Mouse (Mus musculus): ENCODE measurements around the gene Adam25. TPM values are rescaled to one million over a fixed set of nuclear protein-coding genes. Genes with fewer than 3 reads are reported as not detected.
"Not testable (repeated sequence)": the region's sequence is repeated elsewhere in the genome, so short reads cannot be mapped to it uniquely, and the experiment has no call there.

The Adam25 gene
- not detected in 2 replicates for polyA plus RNA-seq (2015; fragmentation: Nextera tagmentation; extraction: Ambion mirVana)

DNA sequence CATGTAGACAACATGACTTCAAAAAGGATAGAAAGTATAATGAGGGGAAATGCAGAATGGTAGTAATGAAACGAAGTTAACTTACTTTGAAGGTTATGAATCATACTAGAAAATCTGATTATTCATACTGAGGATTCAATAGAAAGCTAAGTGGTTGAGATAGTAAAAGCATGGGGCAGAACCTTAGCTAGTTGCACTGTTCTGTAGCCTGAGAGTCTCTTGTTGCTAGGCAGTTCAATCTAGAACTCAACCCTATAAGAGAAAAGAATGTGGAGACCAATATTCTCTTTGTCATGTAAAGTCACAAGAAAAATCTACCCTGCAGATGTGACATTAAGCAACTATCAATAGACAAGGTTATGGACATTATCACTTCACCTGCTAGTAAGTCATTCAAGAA lies at the start of gene Adam25:
Adam25 (plus strand) TSS at position 301 of the 400 bp plus-strand sequence.
- H3K9ac ChIP-seq; H3K4me1 ChIP-seq; H3K4me3 ChIP-seq; H3K27ac ChIP-seq (replicated peaks); H3K9me3 ChIP-seq; H3K4me2 ChIP-seq; H3K36me3 ChIP-seq; ATAC-seq (ENCODE audit: extremely low read depth, insufficient number of reproducible peaks, low FRiP score, low TSS enrichment); H3K27me3 ChIP-seq (replicated peaks): not testable (repeated sequence)
- 40% methylated on average over 1 of the region's 1 CpGs for WGBS

GRCm38 (mm10) chr8:40715406-40715805 lies 36.6 kb upstream of the Adam25 start:
- not testable (repeated sequence) for H3K27ac ChIP-seq (replicated peaks); H3K9ac ChIP-seq; H3K9me3 ChIP-seq; H3K36me3 ChIP-seq; H3K4me1 ChIP-seq; ATAC-seq (ENCODE audit: extremely low read depth, insufficient number of reproducible peaks, low FRiP score, low TSS enrichment); H3K4me3 ChIP-seq; H3K4me2 ChIP-seq; H3K27me3 ChIP-seq (replicated peaks)
- 66% methylated on average over 4 of the region's 4 CpGs for WGBS

- H3K36me3 ChIP-seq: no peaks in the 10 kb centered on the region
- H3K4me3 ChIP-seq: no peak overlapping the region
- no peaks in the 10 kb centered on the region for H3K9me3 ChIP-seq
- H3K4me1 ChIP-seq: no peaks in the 10 kb centered on the region
- WGBS: 77% methylated on average over 7 of the region's 7 CpGs
- no peak overlapping the region for H3K4me2 ChIP-seq
- H3K9ac ChIP-seq: no peak overlapping the region
- H3K27ac ChIP-seq (replicated peaks): no peak overlapping the region
- ATAC-seq (ENCODE audit: extremely low read depth, insufficient number of reproducible peaks, low FRiP score, low TSS enrichment): no peak
- no peaks in the 10 kb centered on the region for H3K27me3 ChIP-seq (replicated peaks)
These were observed 36.0 kb upstream of the Adam25 start for GRCm38 (mm10) chr8:40715986-40716385.

DNA sequence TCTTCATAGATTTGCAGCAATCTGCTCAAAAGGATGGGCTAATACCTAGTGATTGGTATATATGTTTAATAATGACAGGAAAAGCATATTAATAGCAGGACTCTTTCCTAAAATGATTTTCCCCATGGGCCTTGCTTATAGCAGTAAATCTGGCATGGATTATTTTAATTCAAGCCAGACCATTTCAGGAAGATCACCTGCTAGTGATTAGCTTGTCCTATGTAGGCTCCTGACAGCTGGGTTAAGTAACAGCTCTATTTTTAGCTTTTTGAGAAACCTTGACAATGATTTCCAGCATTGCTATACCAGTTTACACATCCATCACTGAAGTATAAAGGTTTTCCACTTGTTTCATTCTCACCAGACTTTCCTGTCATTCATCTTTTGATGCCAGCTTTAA lies 31.3 kb downstream of the Adam25 start:
- H3K4me1 ChIP-seq: no peaks in the 10 kb centered on the region
- H3K9ac ChIP-seq: no peak overlapping the region
- no peaks in the 10 kb centered on the region for H3K27me3 ChIP-seq (replicated peaks)
- H3K4me2 ChIP-seq: no peak overlapping the region
- no peaks in the 10 kb centered on the region for H3K9me3 ChIP-seq
- H3K4me3 ChIP-seq: no peak overlapping the region
- ATAC-seq (ENCODE audit: extremely low read depth, insufficient number of reproducible peaks, low FRiP score, low TSS enrichment): no peak
- H3K36me3 ChIP-seq: no peaks in the 10 kb centered on the region
- H3K27ac ChIP-seq (replicated peaks): no peak overlapping the region

GRCm38 (mm10) chr8:40792973-40793372 lies 41.0 kb downstream of the Adam25 start, which contains the start of gene Adam20:
Gene Adam20 (plus strand): TSS chr8:40793273.
- H3K27ac ChIP-seq (replicated peaks); H3K4me2 ChIP-seq; H3K4me3 ChIP-seq; H3K9me3 ChIP-seq; H3K4me1 ChIP-seq; H3K9ac ChIP-seq; H3K27me3 ChIP-seq (replicated peaks); H3K36me3 ChIP-seq; ATAC-seq (ENCODE audit: extremely low read depth, insufficient number of reproducible peaks, low FRiP score, low TSS enrichment): not testable (repeated sequence)
- 60% methylated on average over 1 of the region's 1 CpGs for WGBS

DNA sequence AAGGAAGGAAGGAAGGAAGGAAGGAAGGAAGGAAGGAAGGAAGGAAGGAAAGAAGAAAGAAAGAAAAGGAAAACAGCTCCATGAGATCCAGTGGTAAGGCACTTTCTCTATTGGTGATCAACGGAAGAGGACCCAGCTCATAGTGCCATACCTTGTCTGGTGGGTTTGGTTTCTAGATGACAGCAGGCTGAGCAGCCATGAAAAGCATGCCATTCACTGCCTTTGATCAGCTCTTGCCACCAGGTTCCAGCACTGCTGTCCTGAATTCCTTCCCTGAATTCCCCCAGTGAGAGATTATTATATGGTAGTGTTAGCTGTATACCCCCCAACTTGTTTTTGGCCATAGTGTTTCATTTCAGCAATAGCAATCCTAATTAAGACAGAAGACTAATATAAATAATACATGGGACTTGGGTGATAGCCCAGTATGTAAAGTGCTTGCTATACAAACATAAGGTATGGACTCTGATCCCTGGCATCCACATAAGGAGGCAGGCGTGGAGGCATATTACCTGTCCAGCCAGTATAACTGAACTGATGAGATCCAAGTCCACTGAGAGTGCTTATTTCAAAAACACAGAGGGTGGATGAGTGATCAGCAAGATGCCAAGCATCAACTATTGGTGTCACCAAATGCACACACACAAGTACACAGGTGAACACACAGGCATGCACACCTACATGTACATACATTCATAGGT lies 51.5 kb downstream of the Adam25 start:
- H3K4me3 ChIP-seq: no peak overlapping the region
- H3K9me3 ChIP-seq: no peaks in the 10 kb centered on the region
- H3K9ac ChIP-seq: no peak overlapping the region
- H3K27me3 ChIP-seq (replicated peaks): no peaks in the 10 kb centered on the region
- no peak overlapping the region for H3K27ac ChIP-seq (replicated peaks)
- H3K36me3 ChIP-seq: no peaks in the 10 kb centered on the region
- no peak for ATAC-seq (ENCODE audit: extremely low read depth, insufficient number of reproducible peaks, low FRiP score, low TSS enrichment)
- no peak overlapping the region for H3K4me2 ChIP-seq
- WGBS: 78% methylated on average over 2 of the region's 2 CpGs
- H3K4me1 ChIP-seq: no peaks in the 10 kb centered on the region

Other genes starting within 250 kb of the Adam25 start
- not detected in 2 replicates for gene Adam24, start 77.1 kb upstream of the Adam25 start, polyA plus RNA-seq (2015; fragmentation: Nextera tagmentation; extraction: Ambion mirVana)
- not detected in 2 replicates for gene Adam20, start 41.1 kb downstream of the Adam25 start, polyA plus RNA-seq (2015; fragmentation: Nextera tagmentation; extraction: Ambion mirVana)
- gene Adam39, start 70.8 kb downstream of the Adam25 start, polyA plus RNA-seq (2015; fragmentation: Nextera tagmentation; extraction: Ambion mirVana): not detected in 2 replicates

All from heart, embryonic 13.5 days (tissue).